ENCODE assay signal across 10 mouse cellular contexts in the genomic region with DNA sequence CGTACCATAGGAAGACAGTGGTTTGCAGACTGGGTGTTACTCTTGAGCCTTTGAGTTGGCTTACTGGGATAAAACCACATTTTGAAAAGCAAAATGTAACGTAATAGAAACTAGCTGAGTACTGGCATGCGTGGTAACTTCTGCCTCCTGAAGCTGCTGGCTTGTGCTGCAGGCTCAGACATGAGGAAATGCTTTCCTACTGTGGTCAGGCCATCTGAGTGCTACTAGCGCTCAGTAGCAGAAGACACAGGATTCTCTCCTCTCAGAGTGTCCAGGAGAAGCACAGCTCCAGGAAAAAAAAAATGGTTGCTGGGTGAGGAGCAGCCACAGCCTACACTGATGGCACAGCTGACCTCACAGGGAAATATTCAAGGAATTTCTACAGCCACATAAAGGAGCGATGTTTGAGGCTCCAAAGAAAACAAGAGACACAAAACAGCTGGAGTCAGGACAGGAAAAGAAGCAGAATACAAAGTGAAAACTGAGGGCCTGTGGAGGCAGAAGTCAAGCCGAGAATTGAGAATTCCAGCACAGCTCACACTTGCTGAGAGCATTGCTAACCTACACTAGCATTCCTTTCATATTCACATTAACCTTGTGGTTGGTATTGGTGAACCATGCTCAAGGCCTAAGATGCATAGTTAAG. TPM values are rescaled to one million over a fixed set of nuclear protein-coding genes. Genes with fewer than 3 reads are reported as not detected.
A peak's percentile ranks its signal among the peaks of the same experiment; 100 is the strongest.
DNase-seq lines count a peak whose midpoint lies in the region; ATAC-seq and TF ChIP-seq lines count a peak whose summit lies in the region.
"Had no signal": no experiment of that assay in that cellular context is flagged by ENCODE, and none has a peak within 500 bp of the region (broad histone marks: within the 10 kb centered on the region; RNA-seq: fewer than 3 reads in every experiment).

No protein-coding gene starts in this region.

- intact Hi-C loops in heart, postnatal 25 days (cut with DNase I): no loop called here

- H3K4me3 ChIP-seq in heart, embryonic 12.5 days: no peak overlapping the region
- H3K4me3 ChIP-seq in hindbrain, postnatal 0 days (ENCODE audit: low read length): no peak overlapping the region
- H3K4me3 ChIP-seq in forebrain, embryonic 12.5 days (replicated peaks): no peak overlapping the region
- H3K4me3 ChIP-seq: hindbrain, embryonic 15.5 days had no signal

- no peak for TF ChIP-seq CTCF in hindbrain, postnatal 0 days (IDR thresholded peaks at IDR 0.05; ENCODE audit: low read depth)

- no peak overlapping the region for H3K4me2 ChIP-seq in heart, embryonic 12.5 days
- H3K4me2 ChIP-seq in hindbrain, postnatal 0 days (ENCODE audit: low read depth, low read length): no peak overlapping the region
- H3K4me2 ChIP-seq in forebrain, embryonic 12.5 days: no peak overlapping the region
- H3K4me2 ChIP-seq: hindbrain, embryonic 15.5 days had no signal

- no peaks in the 10 kb centered on the region for H3K9me3 ChIP-seq in heart, embryonic 12.5 days (replicated peaks)
- no peaks in the 10 kb centered on the region for H3K9me3 ChIP-seq in hindbrain, postnatal 0 days (ENCODE audit: low read length)
- no peaks in the 10 kb centered on the region for H3K9me3 ChIP-seq in forebrain, embryonic 12.5 days
- H3K9me3 ChIP-seq: hindbrain, embryonic 15.5 days had no signal

- no peak for DNase-seq in heart, postnatal 25 days (ENCODE audit: low spot score)
- DNase-seq in Muller cell, postnatal 12 days (ENCODE audit: inconsistent ontology term): peak; percentile 85
- DNase-seq in fibroblast of lung, adult 2 months (ENCODE audit: low read depth): peak; percentile 62
- no peak for DNase-seq in hindbrain, postnatal 0 days (ENCODE audit: low spot score)
- DNase-seq in urinary bladder, postnatal 4 days (ENCODE audit: low spot score in 2 of 2): no peak
- DNase-seq: midbrain, embryonic 14.5 days had no signal

- H3K27ac ChIP-seq in heart, embryonic 12.5 days (ENCODE audit: poor library complexity, severe bottlenecking): peak overlapping the region; percentile 65
- no peak overlapping the region for H3K27ac ChIP-seq in hindbrain, postnatal 0 days
- H3K27ac ChIP-seq in forebrain, embryonic 12.5 days: no peak overlapping the region
- H3K27ac ChIP-seq: hindbrain, embryonic 15.5 days had no signal

- H3K4me1 ChIP-seq in heart, embryonic 12.5 days (replicated peaks): peaks cover 20% of the 10 kb centered on the region
- H3K4me1 ChIP-seq in hindbrain, postnatal 0 days (ENCODE audit: insufficient read depth, low read length): no peaks in the 10 kb centered on the region
- no peaks in the 10 kb centered on the region for H3K4me1 ChIP-seq in forebrain, embryonic 12.5 days
- H3K4me1 ChIP-seq: hindbrain, embryonic 15.5 days had no signal

- H3K9ac ChIP-seq in heart, embryonic 12.5 days: no peak overlapping the region
- no peak overlapping the region for H3K9ac ChIP-seq in hindbrain, postnatal 0 days (replicated peaks; ENCODE audit: low read length)
- H3K9ac ChIP-seq in forebrain, embryonic 12.5 days: no peak overlapping the region
- H3K9ac ChIP-seq: hindbrain, embryonic 15.5 days had no signal

- H3K27me3 ChIP-seq in heart, embryonic 12.5 days (replicated peaks): no peaks in the 10 kb centered on the region
- no peaks in the 10 kb centered on the region; the same call in 1 of the 2 replicates for H3K27me3 ChIP-seq in hindbrain, postnatal 0 days (ENCODE audit: insufficient read depth, low read length)
- peaks cover 3% of the 10 kb centered on the region; the same call in 1 of the 2 replicates for H3K27me3 ChIP-seq in forebrain, embryonic 12.5 days
- H3K27me3 ChIP-seq: hindbrain, embryonic 15.5 days had no signal

- no peaks in the 10 kb centered on the region for H3K36me3 ChIP-seq in heart, embryonic 12.5 days
- no peaks in the 10 kb centered on the region for H3K36me3 ChIP-seq in hindbrain, postnatal 0 days (ENCODE audit: insufficient read depth, low read length)
- no peaks in the 10 kb centered on the region for H3K36me3 ChIP-seq in forebrain, embryonic 12.5 days (replicated peaks)
- H3K36me3 ChIP-seq: hindbrain, embryonic 15.5 days had no signal

- WGBS in heart, embryonic 12.5 days: 38% methylated on average over 6 of the region's 6 CpGs
- WGBS in hindbrain, postnatal 0 days: 42% methylated on average over 6 of the region's 6 CpGs
- WGBS in forebrain, embryonic 12.5 days: 64% methylated on average over 6 of the region's 6 CpGs

- ATAC-seq in heart, embryonic 12.5 days (ENCODE audit: insufficient number of reproducible peaks, low FRiP score): no peak
- ATAC-seq in megakaryocyte, adult 5-6 weeks (ENCODE audit: poor library complexity, severe bottlenecking): peak; percentile 87
- ATAC-seq in hindbrain, postnatal 0 days: no peak
- ATAC-seq in forebrain, embryonic 12.5 days (ENCODE audit: low FRiP score): no peak

RNA-seq across cellular contexts. Expression of gene Hhat, which starts 8.0 kb away (rescaled TPM):
- 6.7 and 10.2 TPM in 2 replicates for polyA plus RNA-seq in heart, embryonic 12.5 days (2016; fragmentation: Nextera tagmentation; extraction: Ambion mirVana)
- total RNA-seq in heart, postnatal 25 days (2021): 1 to 10 TPM; 1.6 to 3.3 TPM
- total RNA-seq in megakaryocyte, adult 5-6 weeks (2015): 1.1 TPM in 2 replicates
- total RNA-seq in megakaryocyte, adult 5-6 weeks (2017): 0.99 and 2.6 TPM in 2 replicates
- 5.4 and 6.9 TPM in 2 replicates for total RNA-seq in hindbrain, postnatal 0 days (2014; rRNA removed)
- 3.5 and 3.7 TPM in 2 replicates for polyA plus RNA-seq in hindbrain, postnatal 0 days (2015; fragmentation: Nextera tagmentation; extraction: Ambion mirVana)
- polyA plus RNA-seq in forebrain, embryonic 12.5 days (2016; fragmentation: Nextera tagmentation; extraction: Ambion mirVana): 4.4 and 7.6 TPM in 2 replicates

Comparison
In these comparisons a context has a peak if more than half of its experiments do, and no peak if none do; other contexts are left out.
1. DNase-seq: peak in Muller cell, postnatal 12 days (single experiment) and fibroblast of lung, adult 2 months (single experiment); none in heart, postnatal 25 days (single experiment), hindbrain, postnatal 0 days (single experiment) and urinary bladder, postnatal 4 days (0 of 2).